Mouse (Mus musculus) embryonic facial prominence, embryonic 15.5 days (tissue): ENCODE data around the gene Pepd. TPM values are rescaled to one million over a fixed set of nuclear protein-coding genes. Genes with fewer than 3 reads are reported as not detected.
"Not testable (repeated sequence)": the region's sequence is repeated elsewhere in the genome, so short reads cannot be mapped to it uniquely, and the experiment has no call there.

Experiments used
- ATAC-seq: fragments of 200-750 bp; cut with Nextera tagmentation; 2 replicates; pipeline ENCODE4 v1.8.0; 2017; ENCODE audit warnings: low read depth, moderate TSS enrichment; ENCODE audit not compliant: insufficient number of reproducible peaks, low FRiP score, low TSS enrichment
- H3K27ac ChIP-seq: fragments of 300-500 bp; sonication (generic); replicated peaks from 2 replicates; pipeline ENCODE4 v1.5.1; 2015; ENCODE audit warnings: mild to moderate bottlenecking, inconsistent platforms
- H3K27me3 ChIP-seq: fragments of 300-500 bp; sonication (generic); 2 replicates; pipeline ENCODE4 v1.6.1; 2015; ENCODE audit warnings: inconsistent platforms
- H3K36me3 ChIP-seq: fragments of 300-500 bp; sonication (generic); 2 replicates; pipeline ENCODE4 v1.6.1; 2015; ENCODE audit warnings: mild to moderate bottlenecking, inconsistent platforms
- H3K4me1 ChIP-seq: fragments of 300-500 bp; sonication (generic); 2 replicates; pipeline ENCODE4 v1.6.1; 2015; ENCODE audit warnings: inconsistent platforms
- H3K4me2 ChIP-seq: fragments of 300-500 bp; sonication (generic); replicated peaks from 2 replicates; pipeline ENCODE4 v1.6.1; 2015; ENCODE audit warnings: mild to moderate bottlenecking, inconsistent platforms
- H3K4me3 ChIP-seq: fragments of 300-500 bp; sonication (generic); replicated peaks from 2 replicates; pipeline ENCODE4 v1.5.1; 2015; ENCODE audit warnings: mild to moderate bottlenecking, inconsistent platforms
- H3K9ac ChIP-seq: fragments of 300-500 bp; sonication (generic); 2 replicates; pipeline ENCODE4 v1.6.1; 2015; ENCODE audit warnings: inconsistent platforms
- H3K9me3 ChIP-seq: fragments of 300-500 bp; sonication (generic); replicated peaks from 2 replicates; pipeline ENCODE4 v1.6.1; 2016; ENCODE audit warnings: inconsistent platforms
- WGBS: fragments of 180-500 bp; shearing (Covaris S2); methylation state at CpG from one replicate; pipeline ENCODE4 v1.1.7; 2015; 5-methylcytosine and 5-hydroxymethylcytosine counted together
- polyA plus RNA-seq: library from polyadenylated mRNA; unstranded; fragments of >200 nt; fragmentation: Nextera tagmentation; extraction: Ambion mirVana; gene quantifications from 2 replicates; pipeline ENCODE4 v1.2.1, GENCODE M21; 2015

Pepd gene
- polyA plus RNA-seq, 1 experiment from 2014 or later = 76.9 TPM

GRCm38 (mm10) chr7:34963889-34964645, 51.9 kb downstream of the Pepd start:
- Histone ChIP-seq H3K27ac (no peak overlapping the region), H3K9me3 (no peaks in the 10 kb centered on the region), H3K4me3 (no peak overlapping the region), H3K4me1 (peaks cover 9% of the 10 kb centered on the region; the same call in 1 of the 2 replicates), H3K36me3 (no peaks in the 10 kb centered on the region), H3K4me2 (no peak overlapping the region), H3K9ac (no peak overlapping the region), H3K27me3 (no peaks in the 10 kb centered on the region)
- 70% methylated on average over 11 of the region's 11 CpGs for WGBS
- ATAC-seq = no peak

- WGBS = 70% methylated on average over 3 of the region's 3 CpGs
- H3K4me1 ChIP-seq = peaks cover 9% of the 10 kb centered on the region; the same call in 1 of the 2 replicates
- no peaks in the 10 kb centered on the region for H3K27me3 ChIP-seq
- no peaks in the 10 kb centered on the region for H3K9me3 ChIP-seq
- H3K36me3 ChIP-seq = peaks cover 12% of the 10 kb centered on the region
- no peak overlapping the region for H3K27ac ChIP-seq
- no peak overlapping the region for H3K4me2 ChIP-seq
- H3K9ac ChIP-seq = no peak overlapping the region
- no peak overlapping the region for H3K4me3 ChIP-seq
- ATAC-seq = no peak
Observed at GRCm38 (mm10) chr7:34967362-34967761, 55.2 kb downstream of the Pepd start.

GRCm38 (mm10) chr7:34968749-34969433, 56.7 kb downstream of the Pepd start:
- Histone ChIP-seq H3K4me3 (no peak overlapping the region), H3K27me3 (no peaks in the 10 kb centered on the region), H3K9me3 (no peaks in the 10 kb centered on the region), H3K4me2 (no peak overlapping the region), H3K9ac (no peak overlapping the region), H3K36me3 (peaks cover 12% of the 10 kb centered on the region), H3K4me1 (peaks cover 20% of the 10 kb centered on the region), H3K27ac (no peak overlapping the region)
- WGBS = 77% methylated on average over 3 of the region's 3 CpGs
- no peak for ATAC-seq

GRCm38 (mm10) chr7:34971826-34972225, 59.6 kb downstream of the Pepd start:
- Histone ChIP-seq H3K4me1 (peaks cover 12% of the 10 kb centered on the region), H3K4me3 (no peak overlapping the region), H3K27me3 (no peaks in the 10 kb centered on the region), H3K9ac (no peak overlapping the region), H3K9me3 (no peaks in the 10 kb centered on the region), H3K4me2 (no peak overlapping the region), H3K27ac (no peak overlapping the region), H3K36me3 (peaks cover 12% of the 10 kb centered on the region)
- 70% methylated on average over 10 of the region's 10 CpGs for WGBS
- no peak for ATAC-seq

- Histone ChIP-seq H3K9me3 (no peaks in the 10 kb centered on the region), H3K4me3 (no peak overlapping the region), H3K4me2 (no peak overlapping the region), H3K27me3 (no peaks in the 10 kb centered on the region), H3K27ac (peak overlapping the region; percentile 17; the same call in 1 of the 2 replicates), H3K9ac (no peak overlapping the region), H3K36me3 (peaks cover 12% of the 10 kb centered on the region), H3K4me1 (peaks cover 12% of the 10 kb centered on the region)
- WGBS = 21% methylated on average over 4 of the region's 4 CpGs
- peak; percentile 30; the same call in 1 of the 2 replicates for ATAC-seq
Observed at GRCm38 (mm10) chr7:34972990-34973440, 60.8 kb downstream of the Pepd start.

GRCm38 (mm10) chr7:34973877-34974276, 61.7 kb downstream of the Pepd start:
- no peak for ATAC-seq
- Histone ChIP-seq H3K4me1 (peaks cover 12% of the 10 kb centered on the region), H3K4me2 (no peak overlapping the region), H3K36me3 (peaks cover 12% of the 10 kb centered on the region), H3K9ac (no peak overlapping the region), H3K4me3 (no peak overlapping the region), H3K27me3 (no peaks in the 10 kb centered on the region), H3K27ac (no peak overlapping the region), H3K9me3 (no peaks in the 10 kb centered on the region)
- 73% methylated on average over 3 of the region's 3 CpGs for WGBS

GRCm38 (mm10) chr7:34975913-34976312, 63.7 kb downstream of the Pepd start:
- H3K4me3 ChIP-seq = no peak overlapping the region
- no peaks in the 10 kb centered on the region for H3K27me3 ChIP-seq
- H3K36me3 ChIP-seq = peaks cover 2% of the 10 kb centered on the region
- no peak overlapping the region for H3K4me2 ChIP-seq
- WGBS = 78% methylated on average over 12 of the region's 12 CpGs
- no peak overlapping the region for H3K27ac ChIP-seq
- ATAC-seq = no peak
- peaks cover 12% of the 10 kb centered on the region for H3K4me1 ChIP-seq
- H3K9me3 ChIP-seq = no peaks in the 10 kb centered on the region
- H3K9ac ChIP-seq = no peak overlapping the region

- no peak overlapping the region for H3K27ac ChIP-seq
- no peaks in the 10 kb centered on the region for H3K9me3 ChIP-seq
- no peaks in the 10 kb centered on the region for H3K27me3 ChIP-seq
- H3K36me3 ChIP-seq = no peaks in the 10 kb centered on the region
- H3K4me2 ChIP-seq = no peak overlapping the region
- ATAC-seq = no peak
- H3K4me1 ChIP-seq = peaks cover 12% of the 10 kb centered on the region
- no peak overlapping the region for H3K9ac ChIP-seq
- no peak overlapping the region for H3K4me3 ChIP-seq
- 92% methylated on average over 4 of the region's 4 CpGs for WGBS
Observed at GRCm38 (mm10) chr7:34977403-34977802, 65.2 kb downstream of the Pepd start.

GRCm38 (mm10) chr7:34981803-34982202, 69.6 kb downstream of the Pepd start:
- peaks cover 6% of the 10 kb centered on the region for H3K4me1 ChIP-seq
- H3K27me3 ChIP-seq = no peaks in the 10 kb centered on the region
- no peak overlapping the region for H3K27ac ChIP-seq
- WGBS = 91% methylated on average over 10 of the region's 10 CpGs
- no peak for ATAC-seq
- no peak overlapping the region for H3K4me3 ChIP-seq
- no peaks in the 10 kb centered on the region for H3K36me3 ChIP-seq
- H3K4me2 ChIP-seq = no peak overlapping the region
- H3K9ac ChIP-seq = no peak overlapping the region
- no peaks in the 10 kb centered on the region for H3K9me3 ChIP-seq

GRCm38 (mm10) chr7:34982372-34982771, 70.2 kb downstream of the Pepd start:
- not testable (repeated sequence) for H3K27me3 ChIP-seq, H3K4me2 ChIP-seq, H3K36me3 ChIP-seq, H3K27ac ChIP-seq, ATAC-seq, H3K9ac ChIP-seq, H3K9me3 ChIP-seq, H3K4me3 ChIP-seq
- peaks cover 12% of the 10 kb centered on the region for H3K4me1 ChIP-seq
- WGBS = 81% methylated on average over 2 of the region's 2 CpGs

GRCm38 (mm10) chr7:34983702-34984475, 71.7 kb downstream of the Pepd start:
- ATAC-seq = no peak
- H3K4me2 ChIP-seq = no peak overlapping the region
- peaks cover 15% of the 10 kb centered on the region for H3K4me1 ChIP-seq
- H3K27ac ChIP-seq = no peak overlapping the region
- no peaks in the 10 kb centered on the region for H3K36me3 ChIP-seq
- no peak overlapping the region for H3K9ac ChIP-seq
- H3K27me3 ChIP-seq = no peaks in the 10 kb centered on the region
- no peak overlapping the region for H3K4me3 ChIP-seq
- no peaks in the 10 kb centered on the region for H3K9me3 ChIP-seq
- 63% methylated on average over 4 of the region's 4 CpGs for WGBS
